Mouse (Mus musculus): ENCODE data around the gene Kcnma1. TPM values are rescaled to one million over a fixed set of nuclear protein-coding genes. Genes with fewer than 3 reads are reported as not detected.

The Kcnma1 gene
- polyA plus RNA-seq, 1 experiment, result 3.0 TPM

DNA sequence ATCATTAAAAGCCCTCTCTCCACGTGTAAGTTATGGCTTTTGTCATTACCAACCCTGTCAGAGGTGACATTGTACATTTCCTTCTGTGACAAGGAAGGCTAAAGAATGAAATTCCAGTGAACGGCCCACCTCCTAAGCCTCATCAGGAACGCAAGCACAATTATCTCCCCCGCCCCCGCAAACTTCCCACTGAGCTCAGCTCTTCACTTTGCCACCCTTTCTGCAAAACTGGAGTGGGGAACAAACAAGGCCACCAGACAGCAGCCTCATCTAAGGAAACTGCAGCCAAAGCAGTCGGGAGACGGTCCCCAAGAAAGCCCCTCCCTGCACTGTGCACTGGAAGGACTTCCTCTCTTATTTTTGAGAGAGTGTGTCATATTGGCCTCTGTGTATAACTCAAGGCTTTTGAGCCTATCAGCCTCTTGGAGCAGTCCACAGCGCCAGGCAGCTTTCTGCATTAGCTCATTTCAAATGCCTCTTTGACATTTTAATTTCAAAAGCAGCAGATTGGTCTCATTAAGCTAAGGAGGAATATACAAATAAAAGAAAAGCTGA, 512.0 kb downstream of the Kcnma1 start:
- no peak for TF ChIP-seq CTCF (IDR thresholded peaks at IDR 0.05; ENCODE audit: control insufficient read depth, insufficient read depth, insufficient replicate concordance, low read depth, low read length)
- TF ChIP-seq POLR2A (IDR thresholded peaks at IDR 0.05; ENCODE audit: control insufficient read depth, low read depth, low read length), result no peak
- Histone ChIP-seq H3K4me3 (ENCODE audit: control insufficient read depth, low read depth, low read length) (no peak overlapping the region), H3K27ac (ENCODE audit: control insufficient read depth, insufficient read depth, low read depth, low read length) (no peak overlapping the region), H3K36me3 (ENCODE audit: control insufficient read depth, insufficient read depth, low read length) (no peaks in the 10 kb centered on the region), H3K4me1 (ENCODE audit: control insufficient read depth, insufficient read depth, low read length) (no peaks in the 10 kb centered on the region), H3K27me3 (ENCODE audit: control insufficient read depth, insufficient read depth, low read length) (no peaks in the 10 kb centered on the region)

DNA sequence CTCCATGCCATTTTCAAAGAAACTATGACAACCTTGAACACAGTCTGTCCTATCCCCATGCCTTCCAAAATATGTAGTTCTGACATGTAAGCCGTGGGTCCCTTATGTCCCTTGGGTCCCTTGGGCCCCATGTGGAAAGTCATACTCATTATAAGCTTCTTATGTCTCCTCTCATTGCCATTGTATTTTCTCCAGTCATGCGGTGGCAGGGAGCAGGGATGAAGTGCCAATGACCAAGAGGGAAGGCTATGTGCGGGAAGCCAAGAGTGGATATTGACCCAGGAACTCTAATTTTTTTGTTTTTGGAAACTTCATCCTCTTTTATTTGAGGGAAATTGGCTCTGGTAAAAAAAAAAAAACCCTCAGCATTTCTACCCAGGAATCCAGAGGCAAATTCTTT, 517.5 kb downstream of the Kcnma1 start:
- Histone ChIP-seq H3K4me1 (ENCODE audit: control insufficient read depth, insufficient read depth, low read length) (no peaks in the 10 kb centered on the region), H3K27me3 (ENCODE audit: control insufficient read depth, insufficient read depth, low read length) (no peaks in the 10 kb centered on the region), H3K36me3 (ENCODE audit: control insufficient read depth, insufficient read depth, low read length) (no peaks in the 10 kb centered on the region), H3K27ac (ENCODE audit: control insufficient read depth, insufficient read depth, low read depth, low read length) (no peak overlapping the region), H3K4me3 (ENCODE audit: control insufficient read depth, low read depth, low read length) (no peak overlapping the region)
- no peak for TF ChIP-seq CTCF (IDR thresholded peaks at IDR 0.05; ENCODE audit: control insufficient read depth, insufficient read depth, insufficient replicate concordance, low read depth, low read length)
- no peak for TF ChIP-seq POLR2A (IDR thresholded peaks at IDR 0.05; ENCODE audit: control insufficient read depth, low read depth, low read length)

DNA sequence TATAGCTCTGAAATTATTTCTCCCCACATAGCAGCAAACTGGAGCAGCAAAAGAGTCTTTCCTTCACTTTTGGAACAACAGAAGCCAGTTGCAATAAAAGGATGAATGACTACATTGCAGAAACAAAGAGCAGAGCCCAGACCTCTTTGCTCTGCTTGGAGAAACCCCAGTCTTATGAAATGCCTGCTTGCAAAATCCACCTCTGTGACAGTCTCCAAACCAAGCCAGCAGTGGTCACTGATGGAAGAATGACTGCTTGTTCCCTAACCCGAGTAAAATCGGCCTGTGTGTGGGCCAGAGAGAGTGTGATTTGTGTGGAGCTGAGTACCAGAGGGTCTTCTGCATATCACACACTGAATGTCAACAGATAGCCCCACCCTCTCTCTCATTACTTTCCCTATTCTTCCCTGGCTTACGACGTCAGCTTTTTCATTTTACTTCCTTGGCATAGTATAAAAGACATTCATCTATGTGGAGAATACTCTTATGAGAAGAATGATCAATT, 518.0 kb downstream of the Kcnma1 start:
- no peak for TF ChIP-seq POLR2A (IDR thresholded peaks at IDR 0.05; ENCODE audit: control insufficient read depth, low read depth, low read length)
- no peak for TF ChIP-seq CTCF (IDR thresholded peaks at IDR 0.05; ENCODE audit: control insufficient read depth, insufficient read depth, insufficient replicate concordance, low read depth, low read length)
- H3K27ac ChIP-seq (ENCODE audit: control insufficient read depth, insufficient read depth, low read depth, low read length), result no peak overlapping the region

DNA sequence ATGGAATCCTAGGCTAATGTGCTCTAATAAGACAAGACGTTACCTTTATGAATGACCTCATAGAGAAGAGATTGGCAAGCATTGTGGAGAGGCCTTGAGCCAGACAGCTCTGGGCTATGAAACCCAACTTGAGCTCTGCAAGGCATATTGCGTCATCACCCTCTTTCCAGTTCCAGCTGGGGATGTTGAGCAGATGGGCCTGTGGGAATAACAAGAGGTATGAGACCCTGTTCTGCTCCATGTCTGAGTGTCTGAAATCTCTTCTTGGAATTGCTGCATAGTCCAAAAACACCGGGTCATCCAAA, 519.8 kb downstream of the Kcnma1 start:
- no peak for TF ChIP-seq CTCF (IDR thresholded peaks at IDR 0.05; ENCODE audit: control insufficient read depth, insufficient read depth, insufficient replicate concordance, low read depth, low read length)
- no peak for TF ChIP-seq POLR2A (IDR thresholded peaks at IDR 0.05; ENCODE audit: control insufficient read depth, low read depth, low read length)
- Histone ChIP-seq H3K27me3 (ENCODE audit: control insufficient read depth, insufficient read depth, low read length) (no peaks in the 10 kb centered on the region), H3K36me3 (ENCODE audit: control insufficient read depth, insufficient read depth, low read length) (no peaks in the 10 kb centered on the region), H3K4me1 (ENCODE audit: control insufficient read depth, insufficient read depth, low read length) (no peaks in the 10 kb centered on the region), H3K4me3 (ENCODE audit: control insufficient read depth, low read depth, low read length) (no peak overlapping the region), H3K27ac (ENCODE audit: control insufficient read depth, insufficient read depth, low read depth, low read length) (no peak overlapping the region)

More for the DNA sequence above, 518.0 kb downstream of the Kcnma1 start:
- H3K4me3 ChIP-seq (ENCODE audit: control insufficient read depth, low read depth, low read length), result no peak overlapping the region
- H3K27me3 ChIP-seq (ENCODE audit: control insufficient read depth, insufficient read depth, low read length), result no peaks in the 10 kb centered on the region
- no peaks in the 10 kb centered on the region for H3K4me1 ChIP-seq (ENCODE audit: control insufficient read depth, insufficient read depth, low read length)
- no peaks in the 10 kb centered on the region for H3K36me3 ChIP-seq (ENCODE audit: control insufficient read depth, insufficient read depth, low read length)

DNA sequence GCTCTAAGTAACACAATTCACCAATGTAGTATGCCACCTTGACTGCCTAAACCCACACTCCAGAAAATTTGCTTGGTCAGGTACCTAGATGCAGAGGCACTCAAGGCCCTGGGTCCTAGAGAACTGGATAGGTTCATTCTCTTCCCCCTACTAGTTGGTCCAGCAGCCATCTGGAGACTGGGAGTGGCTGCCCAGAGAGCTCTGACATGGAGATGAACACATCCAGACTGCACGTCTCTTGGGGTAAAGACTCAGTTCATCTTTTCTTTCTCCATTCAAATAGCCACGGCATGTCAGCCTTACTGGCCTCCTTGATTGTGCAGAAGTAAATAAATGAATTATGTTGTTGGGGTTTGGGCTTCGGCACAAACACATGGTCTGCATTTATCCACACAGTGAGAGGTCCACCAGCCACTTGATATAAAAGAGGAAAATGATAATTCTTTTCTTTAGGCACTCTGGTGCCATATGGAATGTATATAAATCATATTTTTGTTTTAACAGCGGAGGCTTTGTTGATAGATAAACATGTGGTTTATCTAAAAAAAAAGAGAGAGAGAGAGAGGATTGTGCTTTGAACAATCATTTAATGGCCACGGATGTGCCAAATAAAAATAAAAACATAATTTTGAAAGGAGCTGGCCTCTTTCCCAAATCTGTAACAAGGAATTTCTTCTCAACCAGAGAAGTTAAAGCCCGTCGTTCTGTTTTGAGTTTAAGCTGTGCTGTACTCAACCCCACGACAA, 520.4 kb downstream of the Kcnma1 start:
- H3K4me1 ChIP-seq (ENCODE audit: control insufficient read depth, insufficient read depth, low read length), result no peaks in the 10 kb centered on the region
- H3K36me3 ChIP-seq (ENCODE audit: control insufficient read depth, insufficient read depth, low read length), result no peaks in the 10 kb centered on the region
- TF ChIP-seq CTCF (IDR thresholded peaks at IDR 0.05; ENCODE audit: control insufficient read depth, insufficient read depth, insufficient replicate concordance, low read depth, low read length) (no peak), POLR2A (IDR thresholded peaks at IDR 0.05; ENCODE audit: control insufficient read depth, low read depth, low read length) (no peak)
- no peak overlapping the region for H3K4me3 ChIP-seq (ENCODE audit: control insufficient read depth, low read depth, low read length)
- no peak overlapping the region for H3K27ac ChIP-seq (ENCODE audit: control insufficient read depth, insufficient read depth, low read depth, low read length)
- H3K27me3 ChIP-seq (ENCODE audit: control insufficient read depth, insufficient read depth, low read length), result no peaks in the 10 kb centered on the region

DNA sequence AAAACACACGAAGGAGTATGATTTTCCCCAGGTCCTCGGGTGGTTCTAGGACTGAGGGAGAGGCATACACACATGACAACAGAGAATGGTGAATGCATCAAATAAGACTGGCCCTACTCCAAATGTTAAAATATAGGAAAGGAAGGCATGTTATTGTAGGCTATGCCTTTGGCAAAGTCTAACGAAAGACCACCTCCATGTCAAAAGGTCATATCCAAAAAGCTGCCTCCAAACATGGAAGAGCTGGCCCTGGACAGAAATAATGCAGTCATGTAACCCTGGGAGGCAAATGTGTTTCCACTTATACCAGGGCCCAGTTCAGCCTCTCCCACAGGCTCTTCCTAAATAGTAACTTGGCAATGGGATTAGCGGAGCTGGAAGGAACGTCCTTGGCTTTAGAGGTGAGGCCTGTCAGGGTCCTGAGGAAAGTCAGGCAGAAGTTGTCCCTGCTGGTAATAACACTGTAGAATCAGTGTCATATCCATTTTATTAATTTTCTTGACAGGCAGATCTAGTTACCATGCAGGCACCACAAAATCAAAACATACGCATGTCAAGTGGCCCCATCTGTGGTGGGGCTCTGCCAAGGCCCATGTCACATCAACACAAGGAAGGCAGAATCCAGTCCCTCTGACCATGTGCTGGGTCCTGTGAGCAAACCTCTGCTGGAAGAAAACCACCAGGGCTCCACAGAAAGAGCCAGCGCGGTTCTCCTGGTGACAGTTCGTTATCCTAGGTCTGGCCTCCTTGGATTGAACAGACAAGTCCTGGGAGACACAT, 521.5 kb downstream of the Kcnma1 start:
- Histone ChIP-seq H3K27me3 (ENCODE audit: control insufficient read depth, insufficient read depth, low read length) (no peaks in the 10 kb centered on the region), H3K4me1 (ENCODE audit: control insufficient read depth, insufficient read depth, low read length) (no peaks in the 10 kb centered on the region), H3K27ac (ENCODE audit: control insufficient read depth, insufficient read depth, low read depth, low read length) (no peak overlapping the region), H3K36me3 (ENCODE audit: control insufficient read depth, insufficient read depth, low read length) (no peaks in the 10 kb centered on the region), H3K4me3 (ENCODE audit: control insufficient read depth, low read depth, low read length) (no peak overlapping the region)
- no peak for TF ChIP-seq CTCF (IDR thresholded peaks at IDR 0.05; ENCODE audit: control insufficient read depth, insufficient read depth, insufficient replicate concordance, low read depth, low read length)
- TF ChIP-seq POLR2A (IDR thresholded peaks at IDR 0.05; ENCODE audit: control insufficient read depth, low read depth, low read length), result no peak

DNA sequence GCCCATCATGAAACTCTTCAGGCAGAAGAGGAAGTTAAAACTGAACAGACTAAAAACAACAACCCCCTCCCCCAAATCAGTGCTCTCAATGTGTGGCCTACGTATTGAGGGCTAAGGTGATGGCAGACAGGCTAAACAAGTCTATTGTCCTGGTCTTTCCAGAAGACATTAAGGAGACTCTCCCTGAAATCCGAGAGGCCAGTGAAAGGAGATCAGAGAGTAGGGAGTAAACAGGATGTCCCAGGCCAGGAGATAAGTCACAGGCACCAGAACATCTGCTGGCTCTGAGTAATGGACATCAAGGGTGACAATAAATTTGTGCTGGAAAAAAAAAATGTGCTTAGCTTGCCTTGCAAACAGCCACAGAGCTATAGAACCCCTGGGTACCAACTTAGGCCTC, 522.9 kb downstream of the Kcnma1 start:
- Histone ChIP-seq H3K27ac (ENCODE audit: control insufficient read depth, insufficient read depth, low read depth, low read length) (no peak overlapping the region), H3K27me3 (ENCODE audit: control insufficient read depth, insufficient read depth, low read length) (no peaks in the 10 kb centered on the region), H3K4me1 (ENCODE audit: control insufficient read depth, insufficient read depth, low read length) (no peaks in the 10 kb centered on the region), H3K4me3 (ENCODE audit: control insufficient read depth, low read depth, low read length) (no peak overlapping the region), H3K36me3 (ENCODE audit: control insufficient read depth, insufficient read depth, low read length) (no peaks in the 10 kb centered on the region)
- TF ChIP-seq POLR2A (IDR thresholded peaks at IDR 0.05; ENCODE audit: control insufficient read depth, low read depth, low read length) (no peak), CTCF (IDR thresholded peaks at IDR 0.05; ENCODE audit: control insufficient read depth, insufficient read depth, insufficient replicate concordance, low read depth, low read length) (no peak)

Measured in testis, adult 2 months (tissue).